Mouse (Mus musculus) midbrain, embryonic 12.5 days (tissue): ENCODE measurements at regions not wholly inside any gene's neighbourhood (a gene's known extent, or its start where the extent isn't known, plus 50 kb on each side); places are given as distances from the start of the nearest gene placed in this dataset.
A peak's percentile ranks its signal among the peaks of the same experiment; 100 is the strongest.

Experiments used
- ATAC-seq: fragments of 200-750 bp; cut with Nextera tagmentation; 2 replicates; pipeline ENCODE4 v1.8.0; 2017; ENCODE audit warnings: low read depth, moderate TSS enrichment, moderate library complexity; ENCODE audit not compliant: low FRiP score
- H3K27ac ChIP-seq: fragments of 300-500 bp; sonication (generic); replicated peaks from 2 replicates; pipeline ENCODE4 v1.5.1; 2016; ENCODE audit warnings: mild to moderate bottlenecking
- H3K27me3 ChIP-seq: fragments of 300-500 bp; sonication (generic); 2 replicates; pipeline ENCODE4 v1.6.1; 2016; ENCODE audit warnings: mild to moderate bottlenecking
- H3K36me3 ChIP-seq: fragments of 300-500 bp; sonication (generic); 2 replicates; pipeline ENCODE4 v1.6.1; 2016
- H3K4me1 ChIP-seq: fragments of 300-500 bp; sonication (generic); 2 replicates; pipeline ENCODE4 v1.6.1; 2016
- H3K4me2 ChIP-seq: fragments of 300-500 bp; sonication (generic); replicated peaks from 2 replicates; pipeline ENCODE4 v1.6.1; 2016; ENCODE audit warnings: mild to moderate bottlenecking, moderate library complexity
- H3K4me3 ChIP-seq: fragments of 300-500 bp; sonication (generic); 2 replicates; pipeline ENCODE4 v1.5.1; 2016; ENCODE audit warnings: mild to moderate bottlenecking
- H3K9ac ChIP-seq: fragments of 300-500 bp; sonication (generic); replicated peaks from 2 replicates; pipeline ENCODE4 v1.6.1; 2016; ENCODE audit warnings: mild to moderate bottlenecking, moderate library complexity
- H3K9me3 ChIP-seq: fragments of 300-500 bp; sonication (generic); 2 replicates; pipeline ENCODE4 v1.6.1; 2016; ENCODE audit warnings: mild to moderate bottlenecking
- WGBS: fragments of 180-500 bp; shearing (Covaris S2); methylation state at CpG from one replicate; pipeline ENCODE4 v1.1.7; 2016; 5-methylcytosine and 5-hydroxymethylcytosine counted together

DNA sequence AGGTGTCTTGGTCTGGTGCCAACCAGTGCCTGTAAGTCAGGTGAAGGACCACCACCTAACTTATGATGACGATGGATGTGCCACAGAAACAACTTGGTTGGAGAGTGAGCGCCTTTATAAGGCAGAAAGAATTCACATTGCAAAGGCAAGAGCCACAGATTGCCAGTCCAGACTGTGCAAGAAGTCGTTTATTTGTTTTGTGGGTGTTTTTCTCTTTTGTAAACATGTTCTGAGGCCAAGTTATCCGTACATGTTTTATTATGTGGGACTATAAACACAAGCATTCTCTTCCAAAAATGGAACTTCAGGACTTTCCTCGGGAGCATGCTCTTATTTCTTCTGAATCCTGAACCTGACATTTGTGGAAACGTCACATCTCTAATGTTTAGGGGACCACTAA, 369.8 kb upstream of the Nt5c1b start:
- Histone ChIP-seq H3K4me2 (no peak overlapping the region), H3K27ac (no peak overlapping the region), H3K4me1 (no peaks in the 10 kb centered on the region), H3K9me3 (no peaks in the 10 kb centered on the region), H3K36me3 (no peaks in the 10 kb centered on the region), H3K4me3 (no peak overlapping the region), H3K27me3 (no peaks in the 10 kb centered on the region), H3K9ac (no peak overlapping the region)
- WGBS, result 78% methylated on average over 6 of the region's 6 CpGs
- no peak for ATAC-seq

DNA sequence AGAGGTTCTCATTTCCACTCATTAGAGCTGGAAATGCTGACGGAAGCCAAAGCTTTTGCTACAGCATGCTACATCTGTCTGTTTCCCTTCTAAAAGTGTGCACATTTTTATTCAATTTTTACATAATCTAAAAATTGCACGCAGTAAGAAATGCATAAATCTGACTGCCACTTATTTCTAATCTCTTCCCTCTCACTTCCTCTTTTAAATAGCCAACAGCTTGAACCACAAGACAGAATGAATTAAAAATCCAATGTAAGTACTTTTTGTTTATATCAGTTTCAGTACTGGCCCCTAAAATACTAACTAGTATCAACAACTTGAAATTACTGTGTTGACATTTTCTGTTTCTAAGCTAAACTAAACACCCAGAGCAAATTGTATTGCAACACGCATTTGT, 361.3 kb upstream of the Nt5c1b start:
- WGBS, result 83% methylated on average over 3 of the region's 3 CpGs
- H3K27ac ChIP-seq, result no peak overlapping the region
- no peak overlapping the region for H3K4me2 ChIP-seq
- no peak overlapping the region for H3K4me3 ChIP-seq
- H3K9me3 ChIP-seq, result no peaks in the 10 kb centered on the region
- no peaks in the 10 kb centered on the region for H3K4me1 ChIP-seq
- H3K36me3 ChIP-seq, result no peaks in the 10 kb centered on the region
- no peak overlapping the region for H3K9ac ChIP-seq
- no peaks in the 10 kb centered on the region for H3K27me3 ChIP-seq
- no peak for ATAC-seq

GRCm38 (mm10) chr12:10016710-10017581, 352.8 kb upstream of the Nt5c1b start:
- 83% methylated on average over 15 of the region's 15 CpGs for WGBS
- no peaks in the 10 kb centered on the region for H3K4me1 ChIP-seq

DNA sequence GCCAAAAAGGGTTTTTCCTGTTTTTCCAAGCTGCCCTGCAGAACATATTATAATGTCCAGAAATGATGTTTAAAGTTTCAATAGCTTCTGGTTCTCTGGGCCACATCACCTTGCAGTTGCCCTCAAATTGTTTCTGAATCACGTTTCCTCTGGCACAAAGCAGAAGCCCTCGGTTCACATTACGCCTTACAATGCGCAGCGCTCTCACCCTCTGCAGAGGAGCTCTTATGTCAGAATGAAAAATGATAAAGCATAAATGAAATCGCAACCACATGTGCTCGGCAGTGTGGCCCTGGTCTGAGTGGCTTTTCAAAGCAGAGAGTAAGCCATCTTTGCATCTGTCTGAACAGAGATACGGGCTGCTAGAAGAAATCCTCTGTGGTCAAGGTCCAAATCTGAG, 334.3 kb upstream of the Nt5c1b start:
- Histone ChIP-seq H3K4me3 (no peak overlapping the region), H3K27me3 (no peaks in the 10 kb centered on the region), H3K27ac (no peak overlapping the region), H3K4me2 (no peak overlapping the region), H3K4me1 (no peaks in the 10 kb centered on the region), H3K36me3 (no peaks in the 10 kb centered on the region), H3K9me3 (no peaks in the 10 kb centered on the region), H3K9ac (no peak overlapping the region)
- WGBS, result 77% methylated on average over 8 of the region's 8 CpGs
- ATAC-seq, result no peak

More at GRCm38 (mm10) chr12:10016710-10017581, 352.8 kb upstream of the Nt5c1b start:
- Histone ChIP-seq H3K27ac (no peak overlapping the region), H3K9me3 (no peaks in the 10 kb centered on the region), H3K4me3 (no peak overlapping the region), H3K9ac (no peak overlapping the region), H3K4me2 (no peak overlapping the region), H3K27me3 (no peaks in the 10 kb centered on the region), H3K36me3 (no peaks in the 10 kb centered on the region)
- ATAC-seq, result no peak

DNA sequence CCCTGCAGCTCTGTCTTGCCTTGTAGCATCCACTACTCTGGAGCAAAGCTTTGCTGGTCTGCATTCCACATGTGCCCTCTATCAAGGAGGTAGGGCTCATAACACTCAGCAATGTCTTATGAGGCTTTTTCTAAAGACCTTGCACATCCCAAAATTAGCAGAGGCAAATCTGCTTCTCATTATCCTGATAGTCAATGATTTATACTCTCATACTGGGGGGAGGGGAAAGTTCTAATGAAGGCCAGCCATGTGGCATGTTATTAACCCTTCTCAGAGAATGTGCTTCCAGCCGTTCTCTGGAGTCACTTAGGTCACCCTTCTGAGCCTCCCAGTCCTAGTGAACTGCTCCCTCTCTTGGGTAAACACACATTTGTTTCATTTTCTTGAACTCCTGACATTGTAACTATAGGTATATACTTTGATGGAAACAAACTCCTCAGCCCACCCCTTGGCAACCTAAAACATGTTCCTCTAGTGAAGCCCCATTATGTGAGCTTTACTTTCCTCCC, 307.7 kb upstream of the Nt5c1b start:
- H3K4me1 ChIP-seq, result no peaks in the 10 kb centered on the region
- H3K9ac ChIP-seq, result no peak overlapping the region
- H3K9me3 ChIP-seq, result no peaks in the 10 kb centered on the region
- 46% methylated on average over 1 of the region's 1 CpGs for WGBS
- no peaks in the 10 kb centered on the region for H3K27me3 ChIP-seq
- no peak overlapping the region for H3K4me3 ChIP-seq
- no peak overlapping the region for H3K27ac ChIP-seq
- ATAC-seq, result no peak
- H3K4me2 ChIP-seq, result no peak overlapping the region
- no peaks in the 10 kb centered on the region for H3K36me3 ChIP-seq

GRCm38 (mm10) chr12:10078341-10078740, 291.4 kb upstream of the Nt5c1b start:
- Histone ChIP-seq H3K27ac (no peak overlapping the region), H3K36me3 (no peaks in the 10 kb centered on the region), H3K4me3 (no peak overlapping the region), H3K27me3 (no peaks in the 10 kb centered on the region), H3K9ac (no peak overlapping the region), H3K4me2 (no peak overlapping the region), H3K9me3 (no peaks in the 10 kb centered on the region), H3K4me1 (no peaks in the 10 kb centered on the region)
- WGBS, result 87% methylated on average over 5 of the region's 5 CpGs
- no peak for ATAC-seq

- Histone ChIP-seq H3K9ac (no peak overlapping the region), H3K4me2 (no peak overlapping the region), H3K27me3 (no peaks in the 10 kb centered on the region), H3K4me1 (no peaks in the 10 kb centered on the region), H3K4me3 (no peak overlapping the region), H3K36me3 (no peaks in the 10 kb centered on the region), H3K27ac (no peak overlapping the region), H3K9me3 (no peaks in the 10 kb centered on the region)
- 77% methylated on average over 9 of the region's 9 CpGs for WGBS
- ATAC-seq, result no peak
Observed at GRCm38 (mm10) chr12:10079482-10079881, 290.3 kb upstream of the Nt5c1b start.

- H3K4me2 ChIP-seq, result no peak overlapping the region
- H3K27me3 ChIP-seq, result no peaks in the 10 kb centered on the region
- 90% methylated on average over 1 of the region's 1 CpGs for WGBS
- no peak overlapping the region for H3K9ac ChIP-seq
- H3K36me3 ChIP-seq, result no peaks in the 10 kb centered on the region
- no peak overlapping the region for H3K27ac ChIP-seq
- no peak overlapping the region for H3K4me3 ChIP-seq
- no peaks in the 10 kb centered on the region for H3K9me3 ChIP-seq
- H3K4me1 ChIP-seq, result no peaks in the 10 kb centered on the region
- ATAC-seq, result no peak
Observed at GRCm38 (mm10) chr12:10112874-10113453, 256.8 kb upstream of the Nt5c1b start.

DNA sequence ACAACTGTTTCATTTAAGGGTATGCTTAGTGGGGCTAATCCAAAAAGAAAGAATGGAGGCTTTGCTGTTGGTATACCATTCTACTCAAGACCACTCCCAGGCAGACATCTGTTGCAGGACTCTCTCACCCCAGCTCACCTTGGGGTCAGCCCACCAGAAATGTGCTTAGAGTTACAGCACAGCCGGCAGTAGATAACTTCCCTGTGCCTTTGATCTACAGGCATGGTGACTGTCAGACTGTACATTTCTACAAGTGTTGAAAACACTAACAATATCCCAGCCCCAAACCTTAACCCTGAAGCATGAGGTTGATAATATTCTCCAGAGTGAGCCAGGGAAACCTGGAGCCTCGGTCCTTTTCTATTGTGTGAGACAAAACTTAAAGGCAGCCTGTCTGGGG, 247.7 kb upstream of the Nt5c1b start:
- no peak for ATAC-seq
- WGBS, result 60% methylated on average over 2 of the region's 2 CpGs
- Histone ChIP-seq H3K4me3 (no peak overlapping the region), H3K9ac (no peak overlapping the region), H3K27me3 (no peaks in the 10 kb centered on the region), H3K4me2 (no peak overlapping the region), H3K4me1 (no peaks in the 10 kb centered on the region), H3K27ac (no peak overlapping the region), H3K9me3 (no peaks in the 10 kb centered on the region), H3K36me3 (no peaks in the 10 kb centered on the region)

DNA sequence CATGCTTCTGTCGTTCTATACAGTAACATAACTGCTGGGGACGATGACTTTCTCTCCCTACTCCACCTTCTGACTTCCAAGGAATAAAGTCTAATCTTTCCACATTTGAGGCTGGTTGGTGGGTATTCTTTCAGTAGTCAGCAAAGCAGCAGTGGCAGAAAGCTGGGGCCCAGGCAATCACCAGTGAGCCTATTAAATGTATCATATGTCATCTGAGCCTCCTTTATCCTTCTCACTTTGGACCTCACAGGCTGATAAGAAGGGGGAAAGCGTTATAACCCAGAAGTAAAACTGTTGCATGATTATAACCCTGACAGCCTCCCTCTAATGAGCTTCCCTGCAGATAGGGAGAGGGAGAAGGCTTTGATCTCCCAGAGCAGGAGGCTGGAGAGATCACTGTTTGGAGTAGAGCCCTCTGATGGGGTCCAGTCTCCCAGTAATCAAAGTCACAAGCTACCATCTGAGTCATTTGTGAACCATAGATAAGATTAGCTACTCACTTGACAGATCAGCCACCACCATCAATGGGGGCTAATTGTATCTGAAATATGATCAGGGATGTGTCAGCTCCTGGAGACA, 241.7 kb upstream of the Nt5c1b start:
- ATAC-seq, result peak; percentile 12; the same call in 1 of the 2 replicates

GRCm38 (mm10) chr12:10134141-10134540, 235.6 kb upstream of the Nt5c1b start:
- no peaks in the 10 kb centered on the region for H3K4me1 ChIP-seq
- no peak overlapping the region for H3K4me3 ChIP-seq
- H3K27me3 ChIP-seq, result no peaks in the 10 kb centered on the region
- H3K36me3 ChIP-seq, result no peaks in the 10 kb centered on the region
- 63% methylated on average over 3 of the region's 3 CpGs for WGBS
- no peak overlapping the region for H3K9ac ChIP-seq
- no peak overlapping the region for H3K27ac ChIP-seq
- no peak for ATAC-seq
- no peak overlapping the region for H3K4me2 ChIP-seq
- H3K9me3 ChIP-seq, result no peaks in the 10 kb centered on the region

More for the DNA sequence above, 241.7 kb upstream of the Nt5c1b start:
- 57% methylated on average over 3 of the region's 3 CpGs for WGBS
- Histone ChIP-seq H3K4me3 (no peak overlapping the region), H3K36me3 (no peaks in the 10 kb centered on the region), H3K4me2 (no peak overlapping the region), H3K4me1 (no peaks in the 10 kb centered on the region), H3K9ac (no peak overlapping the region), H3K27me3 (no peaks in the 10 kb centered on the region), H3K27ac (no peak overlapping the region), H3K9me3 (no peaks in the 10 kb centered on the region)

DNA sequence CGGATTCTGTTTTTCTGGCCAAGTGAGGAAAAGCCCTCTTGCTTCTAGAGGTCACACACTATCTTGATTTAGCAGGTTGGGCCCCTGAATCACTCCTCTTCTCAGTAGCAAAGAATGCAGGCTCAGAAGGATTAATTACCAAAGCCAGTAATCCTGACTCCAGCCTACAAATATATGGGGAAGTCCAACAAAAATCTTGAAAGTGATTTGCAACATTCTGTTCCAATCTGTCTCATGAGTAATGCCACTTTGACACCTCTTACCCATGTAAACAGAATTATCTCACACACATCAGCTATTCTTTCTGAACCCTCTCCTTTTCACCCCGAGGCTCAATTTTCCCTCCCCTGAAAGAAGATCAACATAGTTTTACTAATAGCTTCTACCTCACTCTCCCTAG, 233.9 kb upstream of the Nt5c1b start:
- 46% methylated on average over 2 of the region's 2 CpGs for WGBS
- H3K27me3 ChIP-seq, result no peaks in the 10 kb centered on the region
- H3K9ac ChIP-seq, result no peak overlapping the region
- no peaks in the 10 kb centered on the region for H3K9me3 ChIP-seq
- H3K36me3 ChIP-seq, result no peaks in the 10 kb centered on the region
- no peak overlapping the region for H3K4me2 ChIP-seq
- ATAC-seq, result no peak
- H3K4me1 ChIP-seq, result no peaks in the 10 kb centered on the region
- no peak overlapping the region for H3K27ac ChIP-seq
- no peak overlapping the region for H3K4me3 ChIP-seq
